Mouse (Mus musculus): ENCODE results near the gene Atg16l2. TPM values are rescaled to one million over a fixed set of nuclear protein-coding genes. Genes with fewer than 3 reads are reported as not detected.

Gene Atg16l2
- total RNA-seq, 2 experiments from 2014 or later, result 6.7 to 9.8 TPM

DNA sequence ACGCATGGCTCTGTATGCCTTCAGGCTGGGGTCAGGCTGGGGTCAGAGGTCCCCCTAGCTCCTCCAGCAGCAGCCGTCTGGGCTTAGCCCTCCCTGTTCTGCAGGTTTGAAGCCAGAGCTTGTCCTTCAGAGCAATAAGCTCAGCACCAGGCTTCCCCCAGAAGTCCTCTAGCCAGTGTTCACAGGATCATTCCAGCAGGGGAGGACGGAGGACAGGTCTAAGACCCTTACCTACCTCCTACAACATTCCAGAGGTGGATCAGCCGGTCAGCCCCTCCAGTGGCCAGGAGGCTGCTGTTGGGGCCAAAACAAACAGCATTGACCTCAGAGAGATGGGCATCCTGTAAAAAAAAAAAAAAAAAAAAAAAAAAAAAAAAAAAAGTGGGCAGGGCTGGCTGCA lies 8.9 kb downstream of the Atg16l2 start:
- no peak for ATAC-seq (replicated peaks; ENCODE audit: poor library complexity)

DNA sequence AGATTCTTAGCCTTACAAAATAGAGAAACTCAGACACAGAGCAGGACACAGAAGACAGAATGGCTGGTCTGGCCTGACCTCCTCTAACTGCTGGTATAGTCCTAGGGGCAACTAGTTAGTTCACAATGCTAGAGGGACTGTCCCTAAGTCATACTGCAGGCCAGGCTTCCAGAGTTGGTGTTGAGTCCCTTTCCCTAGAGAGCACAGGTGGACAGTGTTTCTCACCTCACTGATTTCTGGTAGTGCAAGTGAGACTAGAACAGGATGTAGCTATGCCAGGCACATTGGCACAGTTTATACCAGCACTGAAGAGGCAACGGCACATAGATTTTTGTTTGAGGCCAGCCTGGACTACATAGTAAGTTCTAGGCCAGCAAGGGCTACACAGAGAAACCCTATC lies 9.4 kb downstream of the Atg16l2 start:
- no peak for ATAC-seq (replicated peaks; ENCODE audit: poor library complexity)

DNA sequence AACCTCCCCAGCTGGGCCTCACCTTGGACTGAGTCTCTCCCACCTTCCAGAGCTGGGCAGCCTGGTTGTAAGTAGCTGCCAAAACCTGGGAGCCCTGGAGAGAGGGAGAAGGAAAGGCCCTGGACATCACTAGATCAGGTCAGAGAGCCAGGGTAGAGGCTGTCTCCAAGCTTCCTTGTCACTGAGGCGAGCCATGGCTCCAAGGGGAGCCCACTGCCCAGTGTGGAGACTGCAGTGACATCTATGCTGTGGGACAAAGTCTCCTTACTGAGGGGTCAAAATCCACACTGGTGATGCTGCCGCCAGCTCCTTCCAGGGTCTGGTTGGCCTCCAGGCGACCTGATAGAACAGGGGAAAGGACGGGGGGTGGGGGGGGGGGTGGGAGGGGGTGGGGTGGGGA lies 10.0 kb downstream of the Atg16l2 start:
- ATAC-seq (replicated peaks; ENCODE audit: poor library complexity), result no peak

DNA sequence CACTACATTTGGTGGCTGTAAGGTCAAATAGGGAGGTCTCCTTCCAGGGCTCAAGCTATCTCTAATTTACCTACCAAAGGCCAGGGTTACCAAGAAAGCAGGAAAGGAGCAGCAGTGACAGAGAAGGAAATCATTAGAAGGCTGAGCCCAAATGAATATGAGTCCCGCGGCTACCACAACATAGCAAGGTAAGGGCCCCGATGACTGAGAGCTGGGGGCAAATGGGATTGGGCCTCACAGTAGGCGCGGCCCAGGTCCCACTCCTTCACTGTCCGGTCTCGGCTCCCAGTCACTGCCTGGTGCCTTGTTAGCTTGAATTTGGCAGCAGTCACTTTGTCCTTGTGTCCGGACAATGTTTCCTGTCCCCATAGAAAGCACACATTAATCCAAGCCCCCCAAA lies 10.4 kb downstream of the Atg16l2 start:
- no peak for ATAC-seq (replicated peaks; ENCODE audit: poor library complexity)

DNA sequence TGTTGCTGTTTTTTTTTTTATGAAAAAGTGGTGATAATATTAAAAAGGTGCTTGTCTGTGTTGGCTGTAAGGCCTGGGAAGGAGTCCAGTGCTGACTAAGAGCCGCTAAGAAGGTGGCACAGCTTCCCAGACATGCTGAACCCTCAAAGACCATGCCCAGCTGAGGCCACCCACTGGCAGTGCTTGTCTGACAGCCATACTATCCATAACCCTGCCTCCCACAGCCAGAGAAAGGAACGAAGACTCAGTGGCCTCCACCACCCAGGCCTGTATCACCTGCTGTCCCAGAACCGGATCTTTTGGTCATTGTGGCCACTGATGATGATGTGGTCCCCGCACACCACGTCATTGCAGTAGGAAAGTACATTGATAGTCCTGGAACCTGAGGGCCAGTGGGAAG lies 10.8 kb downstream of the Atg16l2 start:
- ATAC-seq (replicated peaks; ENCODE audit: poor library complexity), result no peak

DNA sequence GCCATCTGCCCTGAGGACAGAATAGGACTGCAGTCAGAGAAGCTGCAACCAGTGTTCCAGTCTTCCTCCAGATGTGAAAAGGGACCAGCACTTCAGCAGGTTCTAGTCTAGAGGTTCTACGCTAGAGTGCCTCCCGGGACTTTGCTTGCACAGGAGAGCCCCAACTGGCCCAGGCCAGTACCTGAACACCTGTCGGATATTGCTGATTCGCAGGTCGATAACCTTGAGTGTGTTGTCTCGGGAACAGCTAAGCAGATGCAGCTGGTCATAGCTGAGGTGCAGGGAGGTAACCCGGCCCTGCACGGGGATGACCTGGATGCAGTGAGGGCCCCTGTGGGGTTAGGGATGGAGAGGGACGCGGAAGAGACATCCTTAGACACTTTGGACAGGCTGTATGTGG lies 11.7 kb downstream of the Atg16l2 start:
- ATAC-seq (replicated peaks; ENCODE audit: poor library complexity), result no peak

DNA sequence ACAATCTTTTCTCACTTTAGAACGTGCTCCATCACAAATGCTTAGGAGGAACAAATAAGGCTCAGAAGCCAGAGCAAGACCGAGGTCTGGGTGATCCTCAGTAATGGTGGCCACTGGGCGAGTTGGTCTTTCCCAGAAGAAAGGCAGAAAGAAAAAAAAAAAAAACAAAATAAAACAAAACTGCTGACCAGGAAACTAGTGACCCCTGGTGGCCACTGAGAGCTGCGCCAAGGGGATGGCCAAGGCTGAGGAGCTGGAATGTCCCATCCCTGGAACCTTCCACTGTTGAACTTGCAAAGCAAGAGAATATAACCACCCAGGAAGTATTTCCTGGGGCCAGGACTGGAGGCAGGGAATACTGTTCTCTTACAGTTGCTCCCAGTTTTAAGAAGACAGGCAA lies 13.6 kb downstream of the Atg16l2 start:
- ATAC-seq (replicated peaks; ENCODE audit: poor library complexity), result peak; percentile 66

DNA sequence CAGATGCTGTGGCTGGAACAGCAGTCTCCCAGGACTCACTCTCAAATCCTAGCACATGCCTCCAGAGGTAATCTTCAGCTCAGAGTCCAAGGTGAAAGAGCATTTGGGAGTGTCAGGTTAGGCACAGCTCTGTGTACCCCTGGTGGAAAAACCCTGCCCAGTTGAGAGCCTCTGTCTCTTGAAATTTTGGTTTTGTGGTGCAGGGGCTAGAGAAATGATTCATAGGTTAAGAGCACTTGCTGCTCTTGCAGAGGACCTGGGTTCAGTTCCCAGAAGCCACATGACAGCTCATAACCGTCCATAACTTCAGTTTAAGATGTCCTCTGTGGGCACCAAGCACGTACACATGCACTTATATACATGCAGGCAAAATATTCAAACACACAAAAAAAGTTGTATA lies 14.2 kb downstream of the Atg16l2 start:
- no peak for ATAC-seq (replicated peaks; ENCODE audit: poor library complexity)

DNA sequence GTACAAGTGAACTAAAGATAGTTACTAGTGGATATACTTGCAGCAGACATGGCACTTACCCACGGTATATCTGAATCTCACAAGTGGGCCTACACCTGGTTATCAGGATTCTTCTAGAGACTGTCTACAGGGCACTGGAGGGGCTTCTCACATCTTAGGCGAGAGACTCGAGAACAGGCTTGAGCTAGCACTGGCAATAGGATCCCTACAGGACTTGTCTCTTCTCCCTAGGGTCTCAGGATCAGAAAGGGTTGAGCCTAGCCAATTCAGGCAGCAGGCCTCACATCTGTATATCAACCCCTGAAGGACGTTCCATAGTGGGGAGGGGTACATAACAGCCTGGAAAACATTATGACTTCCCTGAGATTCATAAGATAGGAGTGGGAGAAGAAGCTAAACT lies 15.2 kb downstream of the Atg16l2 start:
- no peak for ATAC-seq (replicated peaks; ENCODE audit: poor library complexity)

DNA sequence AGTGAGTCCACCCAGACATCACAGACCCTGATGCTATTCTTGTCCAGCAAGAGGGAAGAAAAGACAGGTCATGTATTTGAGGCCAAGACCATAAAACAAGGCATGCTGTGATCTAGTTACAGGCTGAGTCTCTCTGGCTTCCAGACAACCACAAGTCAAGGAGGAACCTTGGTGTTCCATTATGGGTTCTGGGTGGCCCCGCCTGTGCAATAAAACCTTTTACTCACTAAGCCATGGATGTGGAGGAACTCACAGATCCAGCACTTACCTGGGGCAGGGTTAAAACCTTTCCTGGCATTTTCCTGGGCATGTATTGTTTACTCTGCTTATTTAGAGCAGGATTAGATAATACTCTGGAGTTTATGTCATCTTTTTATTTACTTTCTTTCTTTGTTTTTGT lies 17.5 kb downstream of the Atg16l2 start:
- no peak for ATAC-seq (replicated peaks; ENCODE audit: poor library complexity)

DNA sequence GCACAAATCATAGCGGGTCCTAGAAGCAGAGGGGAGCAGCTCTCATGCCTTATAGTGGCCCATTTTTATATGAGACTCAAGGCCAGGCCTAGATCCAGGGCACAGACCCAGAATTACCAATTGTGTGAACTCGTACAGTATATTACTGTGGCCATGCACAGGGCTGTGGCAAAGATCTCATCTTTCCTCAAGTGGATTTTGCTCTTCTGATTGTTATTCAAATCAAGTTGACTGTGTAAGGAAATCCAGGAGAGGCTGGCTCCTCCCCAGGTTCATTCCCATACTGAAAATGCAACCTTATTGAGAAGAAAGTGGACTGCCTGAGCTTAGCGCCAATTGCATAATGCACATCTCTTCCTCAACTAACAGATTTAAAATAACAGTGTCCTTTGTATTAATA lies 19.3 kb downstream of the Atg16l2 start:
- ATAC-seq (replicated peaks; ENCODE audit: poor library complexity), result no peak

DNA sequence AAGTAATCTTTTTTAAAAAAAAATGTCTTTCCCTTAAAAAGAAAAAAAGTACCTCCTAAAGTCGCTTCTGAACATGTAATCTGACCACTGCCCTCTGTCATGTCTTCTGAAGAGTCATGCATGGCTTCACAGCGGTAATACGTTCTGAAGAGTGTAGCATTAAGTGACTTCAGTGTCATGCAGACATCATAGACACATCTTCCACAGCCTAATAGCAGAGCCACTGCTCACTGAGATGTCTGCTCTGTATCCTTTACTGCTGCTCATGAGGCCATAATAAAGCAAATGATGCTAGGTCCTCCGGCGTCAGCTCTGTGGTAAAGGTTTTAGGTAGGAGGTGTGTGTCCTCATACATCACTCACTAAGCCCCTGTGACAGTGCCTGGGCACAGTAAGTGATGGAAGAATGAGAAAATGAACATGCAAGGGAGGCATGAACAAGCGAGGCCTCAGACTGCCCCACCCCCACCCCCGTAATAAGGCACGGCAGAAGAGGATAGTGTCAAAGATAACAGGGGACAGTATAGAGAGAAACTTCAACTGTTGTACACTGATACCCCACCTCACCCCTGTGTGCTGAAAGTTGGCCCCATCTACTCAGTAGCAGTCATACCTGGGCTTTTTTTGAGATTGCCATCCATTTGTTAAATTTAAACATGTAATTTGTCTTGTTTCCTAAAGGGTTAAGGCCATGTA lies 29.4 kb downstream of the Atg16l2 start:
- no peak for ATAC-seq (replicated peaks; ENCODE audit: poor library complexity)

DNA sequence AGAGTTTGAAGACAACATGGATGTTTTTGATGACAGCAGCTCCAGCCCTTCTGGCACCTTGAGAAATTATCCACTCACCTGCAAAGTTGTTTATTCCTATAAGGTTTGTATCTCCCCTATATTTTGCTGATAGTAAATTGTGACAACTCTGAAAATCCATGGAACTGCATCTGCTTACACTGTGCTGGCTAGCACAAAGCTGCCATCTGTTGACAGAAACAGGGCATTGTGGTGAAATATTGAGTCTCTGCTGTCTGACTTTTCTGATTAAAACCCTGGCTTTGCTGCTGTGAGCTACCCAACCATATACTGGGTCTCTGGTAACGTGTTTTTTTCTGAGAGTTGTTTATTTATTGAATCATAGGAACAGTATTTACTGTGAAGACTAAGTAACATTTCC lies 30.4 kb downstream of the Atg16l2 start:
- 0 out of 2 replicates have a peak, but pooled peaks have one; percentile 29 for ATAC-seq (replicated peaks; ENCODE audit: poor library complexity)

DNA sequence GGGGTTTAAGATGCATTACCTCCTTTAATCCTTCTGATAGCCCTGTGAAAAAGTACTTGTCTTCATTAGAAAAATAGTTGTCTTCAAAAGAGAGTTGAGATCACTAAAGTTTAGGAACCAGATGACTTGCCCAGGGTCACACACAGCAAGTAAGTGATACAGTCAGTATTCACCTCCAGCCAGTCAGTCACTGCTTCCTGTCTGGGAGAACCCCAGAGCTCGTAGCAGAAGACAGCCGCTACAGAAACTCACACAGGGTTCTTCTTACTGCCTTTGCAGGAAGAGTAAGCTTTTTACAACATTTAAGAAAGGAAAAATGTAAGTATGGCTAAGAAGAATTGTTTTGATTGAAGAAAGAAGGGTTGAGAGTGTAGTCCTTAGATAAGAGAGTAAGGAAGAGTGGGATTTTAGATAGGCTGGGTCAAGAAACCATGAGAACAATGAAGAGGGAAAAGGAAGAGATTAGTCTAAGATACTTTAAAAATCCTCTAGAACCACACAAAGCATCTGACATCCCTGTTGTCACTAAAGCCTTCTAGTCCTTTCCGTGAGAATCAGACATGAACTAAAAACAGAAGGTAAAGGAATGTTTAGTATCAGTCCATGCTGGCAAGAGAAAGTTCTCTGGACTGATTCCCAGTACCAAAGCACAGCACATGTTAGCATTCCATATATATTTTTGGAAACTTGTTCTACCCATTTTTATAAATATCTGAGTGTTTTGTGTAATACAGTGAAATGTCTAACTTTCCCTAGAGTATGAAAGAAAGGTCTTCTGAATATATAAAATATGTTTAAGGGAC lies 34.4 kb downstream of the Atg16l2 start:
- ATAC-seq (replicated peaks; ENCODE audit: poor library complexity), result no peak

DNA sequence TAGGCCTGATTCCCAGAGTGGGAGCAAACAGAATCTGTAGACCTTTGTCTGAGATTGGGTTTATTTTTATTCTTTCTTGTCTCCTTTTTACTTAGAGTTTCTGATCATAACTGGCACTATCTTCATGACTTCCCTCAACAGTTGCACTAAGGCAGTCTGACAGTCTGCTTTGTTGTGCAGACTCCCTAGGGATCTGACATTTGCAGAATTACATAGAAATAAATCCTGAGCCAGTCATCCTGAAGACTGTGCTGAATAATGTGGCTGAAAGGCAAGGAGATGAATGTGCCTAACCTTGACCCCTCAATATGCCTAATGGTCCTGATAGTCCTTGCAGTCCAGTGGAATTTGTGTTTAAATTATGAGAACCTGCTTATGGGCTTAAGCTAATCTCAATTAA lies 38.5 kb downstream of the Atg16l2 start:
- no peak for ATAC-seq (replicated peaks; ENCODE audit: poor library complexity)

DNA sequence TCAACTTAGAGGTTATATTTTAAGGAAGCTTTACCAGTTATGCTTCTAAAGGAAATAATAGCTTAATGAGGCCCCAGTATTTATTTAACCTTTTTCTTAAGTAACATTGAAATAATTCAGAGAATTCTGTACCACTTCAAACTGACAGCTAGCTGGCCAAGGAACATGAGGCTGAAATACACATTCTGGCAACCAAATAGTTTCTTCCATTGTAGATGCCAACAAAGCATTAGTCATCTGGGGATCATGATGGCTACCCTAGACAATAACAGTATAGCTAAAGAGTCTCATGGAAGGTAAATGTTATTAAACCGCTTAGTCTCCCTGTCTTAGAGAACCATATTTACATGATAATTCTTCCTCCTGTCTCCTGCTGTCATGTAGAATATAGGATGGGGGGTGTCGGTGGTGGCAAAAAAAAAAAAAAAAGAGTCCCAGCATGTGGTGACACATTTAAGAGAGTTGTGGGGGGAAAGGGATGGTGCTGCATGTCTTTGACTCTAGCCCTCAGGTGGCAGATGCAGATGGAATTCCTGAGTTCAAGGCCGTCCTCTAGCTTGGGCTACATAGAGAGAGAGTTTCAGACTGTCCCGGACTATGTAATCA lies 40.0 kb downstream of the Atg16l2 start:
- no peak for ATAC-seq (replicated peaks; ENCODE audit: poor library complexity)

DNA sequence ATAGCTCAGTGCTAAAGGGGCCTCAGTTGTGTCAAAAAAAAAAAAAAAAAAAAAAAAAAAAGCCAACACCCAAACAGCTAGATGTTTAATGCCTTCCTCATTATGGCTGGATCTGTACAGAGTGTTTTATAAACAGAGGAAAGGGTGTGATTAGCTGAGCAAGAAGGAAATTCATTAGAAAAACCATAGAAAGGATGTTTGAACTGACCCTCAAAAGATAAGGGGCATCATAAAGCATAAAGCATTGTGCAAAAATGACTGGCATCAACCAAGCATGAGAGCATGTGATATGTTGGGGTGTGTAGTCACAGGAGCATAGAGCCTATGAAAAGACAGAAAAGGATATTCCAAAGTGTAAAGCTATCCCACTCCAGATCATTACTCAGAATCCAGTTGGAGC lies 43.6 kb downstream of the Atg16l2 start:
- ATAC-seq (replicated peaks; ENCODE audit: poor library complexity), result no peak

DNA sequence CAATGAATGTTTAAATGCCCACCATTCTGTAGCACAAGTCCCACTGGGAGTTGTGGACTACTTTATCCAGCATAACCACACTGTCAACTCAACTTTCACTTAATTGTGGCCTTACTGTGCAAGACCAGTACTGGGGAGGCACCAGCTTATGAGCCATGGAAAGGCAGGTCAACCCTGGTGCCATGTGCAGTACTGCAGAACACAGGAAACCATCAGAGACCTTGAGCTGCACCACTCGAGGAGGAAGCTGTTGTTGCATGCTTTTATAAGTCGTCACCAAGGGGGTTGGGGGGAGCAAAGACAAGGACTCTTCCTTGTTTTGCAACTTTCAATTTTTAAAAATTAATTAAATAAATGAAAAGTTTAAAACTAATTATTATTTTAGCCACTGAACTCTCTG lies 49.0 kb downstream of the Atg16l2 start:
- ATAC-seq (replicated peaks; ENCODE audit: poor library complexity), result no peak

DNA sequence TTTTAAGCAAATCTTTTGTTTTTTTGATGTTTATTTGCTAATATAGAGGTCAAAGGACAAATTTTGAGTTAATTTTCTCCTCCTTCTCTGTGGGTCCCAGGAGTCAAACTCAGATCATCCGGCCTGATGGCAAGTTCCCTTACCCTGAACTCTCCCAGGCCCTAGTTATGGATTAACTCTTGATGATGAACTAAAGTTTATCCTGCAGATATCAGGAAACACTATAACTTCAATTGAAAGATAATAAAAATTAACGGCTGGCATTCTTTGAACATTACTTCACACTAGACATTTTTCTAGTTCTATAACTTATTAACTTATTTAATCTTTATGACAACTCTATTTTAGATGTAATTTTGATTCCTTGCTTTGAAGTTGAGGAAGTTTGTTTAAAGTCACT lies 52.9 kb downstream of the Atg16l2 start:
- ATAC-seq (replicated peaks; ENCODE audit: poor library complexity), result no peak

DNA sequence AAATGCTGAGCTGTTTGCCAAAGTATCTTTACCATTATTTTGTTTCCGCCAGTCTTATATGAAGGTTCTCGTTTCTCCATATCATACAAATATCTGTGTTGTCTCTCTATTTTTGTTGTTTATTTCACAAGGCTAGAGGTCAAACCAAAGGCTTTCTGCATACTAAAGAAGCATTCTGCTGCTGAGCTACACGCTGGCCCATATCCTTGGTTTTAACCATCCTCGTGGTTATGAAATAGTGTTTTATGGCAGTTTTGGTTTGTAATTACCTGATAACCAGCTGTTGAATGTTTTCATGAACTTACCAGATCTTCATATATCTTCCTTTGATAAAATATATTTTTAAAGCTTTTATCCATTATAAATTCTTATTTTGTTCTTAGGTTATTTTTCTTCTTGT lies 53.3 kb downstream of the Atg16l2 start:
- ATAC-seq (replicated peaks; ENCODE audit: poor library complexity), result no peak

DNA sequence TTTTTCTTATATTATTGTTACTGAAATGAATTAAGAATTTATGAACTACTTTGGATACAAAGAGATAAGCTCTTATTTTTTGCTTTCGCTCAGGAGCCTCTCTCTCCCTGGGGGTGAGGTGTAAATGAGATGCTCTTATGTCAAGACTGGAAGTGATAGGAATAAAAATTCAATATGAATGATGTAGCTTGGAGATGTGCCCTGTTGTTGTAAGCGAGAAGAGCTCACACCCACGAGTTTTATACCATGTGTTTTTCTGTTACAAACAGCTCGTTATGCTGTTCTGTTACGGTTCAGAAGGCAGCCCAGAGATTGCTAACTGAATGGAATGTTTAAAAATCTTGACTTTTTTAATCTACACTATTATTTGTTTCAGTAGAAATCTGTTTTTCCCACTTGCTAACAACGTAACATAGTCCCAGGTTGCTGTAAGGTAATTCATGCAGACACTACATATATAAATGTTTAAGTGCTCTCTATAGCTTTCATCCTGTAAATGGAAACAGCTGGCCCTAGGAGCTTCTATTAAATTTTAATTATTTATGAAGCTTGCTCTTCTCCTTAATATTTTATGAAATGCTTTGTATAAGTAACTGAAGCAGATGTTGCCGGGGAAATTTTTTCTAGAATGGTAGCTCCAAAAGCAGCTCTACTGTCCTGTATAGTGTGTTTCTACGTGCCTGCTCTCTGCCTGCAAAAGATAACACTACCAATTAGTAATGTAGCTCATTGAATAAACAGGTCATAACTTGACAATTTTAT lies 65.2 kb downstream of the Atg16l2 start:
- ATAC-seq (replicated peaks; ENCODE audit: poor library complexity), result no peak

Data from megakaryocyte progenitor cell, adult 5-6 weeks (primary cell).